Mouse (Mus musculus) testis, adult 2 months (tissue): ENCODE data around the gene Wdr89.

ENCODE experiments used
- CTCF ChIP-seq: fragments of 200-500 bp; IDR thresholded peaks from 2 replicates; pipeline ENCODE4 v1.5.1; 2012; ENCODE audit warnings: low read depth, mild to moderate bottlenecking, inconsistent platforms, low read length, moderate library complexity; ENCODE audit not compliant: control insufficient read depth, insufficient read depth, insufficient replicate concordance
- POLR2A ChIP-seq: fragments of 200-500 bp; IDR thresholded peaks from 2 replicates; pipeline ENCODE4 v1.6.1; 2012; ENCODE audit warnings: low read depth, mild to moderate bottlenecking, inconsistent platforms, low read length, moderate library complexity; ENCODE audit not compliant: control insufficient read depth

DNA sequence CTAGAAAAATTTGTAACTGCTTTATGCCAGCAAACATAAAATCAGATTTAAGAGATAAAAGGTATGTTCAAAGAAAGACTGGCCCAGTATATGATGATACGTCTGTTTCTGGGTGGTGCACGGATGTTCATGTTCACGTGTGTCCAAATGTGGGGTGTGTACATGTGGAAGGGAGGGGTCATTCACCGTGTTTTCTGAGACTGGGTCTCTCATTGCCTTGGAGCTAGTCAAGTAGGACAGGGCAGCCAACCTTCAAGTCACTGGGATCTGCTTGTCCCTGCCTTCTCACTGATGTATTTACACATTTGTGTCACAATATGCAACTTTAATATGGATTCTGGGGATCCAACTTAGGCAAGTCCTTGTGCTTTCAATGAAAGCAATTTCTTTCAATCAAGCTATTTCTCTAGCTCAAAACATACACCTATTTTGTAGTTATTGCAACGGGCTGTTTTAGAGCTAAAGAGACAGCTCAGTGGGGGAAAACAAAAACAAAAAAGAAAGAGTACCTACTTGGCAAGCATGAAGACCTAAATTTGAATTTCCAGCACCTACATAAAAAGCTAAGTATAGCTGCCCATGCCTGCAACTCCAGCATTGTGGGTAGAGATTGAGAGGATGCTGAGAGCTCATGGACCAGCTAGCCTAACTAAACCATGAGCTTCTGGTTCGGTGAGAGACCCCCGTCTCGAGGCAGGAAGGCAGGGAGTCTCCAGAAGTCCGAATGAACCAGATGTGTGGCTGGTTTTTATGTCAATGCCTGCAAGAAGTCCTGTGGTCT lies 41.4 kb upstream of the Wdr89 start:
- TF ChIP-seq POLR2A: no peak
- no peak for TF ChIP-seq CTCF
